Mouse (Mus musculus) intestine, embryonic 15.5 days (tissue): ENCODE results near the gene Rplp0. TPM values are rescaled to one million over a fixed set of nuclear protein-coding genes. Genes with fewer than 3 reads are reported as not detected.
"Not testable (repeated sequence)": the region's sequence is repeated elsewhere in the genome, so short reads cannot be mapped to it uniquely, and the experiment has no call there.

ENCODE experiments used
- ATAC-seq: fragments of 200-750 bp; cut with Nextera tagmentation; 2 replicates; pipeline ENCODE4 v1.8.0; 2017; ENCODE audit warnings: moderate TSS enrichment, moderate library complexity
- H3K27ac ChIP-seq: fragments of 300-500 bp; sonication (generic); 2 replicates; pipeline ENCODE4 v1.5.1; 2015; ENCODE audit warnings: mild to moderate bottlenecking, inconsistent platforms
- H3K27me3 ChIP-seq: fragments of 300-500 bp; sonication (generic); replicated peaks from 2 replicates; pipeline ENCODE4 v1.6.1; 2015; ENCODE audit warnings: inconsistent platforms
- H3K36me3 ChIP-seq: fragments of 300-500 bp; sonication (generic); 2 replicates; pipeline ENCODE4 v1.6.1; 2015; ENCODE audit warnings: inconsistent platforms
- H3K4me1 ChIP-seq: fragments of 300-500 bp; sonication (generic); replicated peaks from 2 replicates; pipeline ENCODE4 v1.6.1; 2015; ENCODE audit warnings: inconsistent platforms
- H3K4me2 ChIP-seq: fragments of 300-500 bp; sonication (generic); replicated peaks from 2 replicates; pipeline ENCODE4 v1.6.1; 2015; ENCODE audit warnings: mild to moderate bottlenecking, inconsistent platforms
- H3K4me3 ChIP-seq: fragments of 300-500 bp; sonication (generic); replicated peaks from 2 replicates; pipeline ENCODE4 v1.5.1; 2015; ENCODE audit warnings: inconsistent platforms
- H3K9ac ChIP-seq: fragments of 300-500 bp; sonication (generic); 2 replicates; pipeline ENCODE4 v1.6.1; 2015; ENCODE audit warnings: inconsistent platforms
- H3K9me3 ChIP-seq: fragments of 300-500 bp; sonication (generic); 2 replicates; pipeline ENCODE4 v1.6.1; 2016; ENCODE audit warnings: inconsistent platforms
- WGBS: fragments of 180-500 bp; shearing (Covaris S2); methylation state at CpG from one replicate; pipeline ENCODE4 v1.1.7; 2015; 5-methylcytosine and 5-hydroxymethylcytosine counted together
- polyA plus RNA-seq: library from polyadenylated mRNA; unstranded; fragments of >200 nt; fragmentation: Nextera tagmentation; extraction: Ambion mirVana; gene quantifications from 2 replicates; pipeline ENCODE4 v1.2.1, GENCODE M21; 2015

Rplp0 gene
- polyA plus RNA-seq, 1 experiment from 2014 or later: 1,607 TPM

- not testable (repeated sequence) for H3K4me1 ChIP-seq, ATAC-seq, H3K9ac ChIP-seq, H3K27me3 ChIP-seq, H3K27ac ChIP-seq, H3K4me2 ChIP-seq, H3K9me3 ChIP-seq, H3K4me3 ChIP-seq
- peaks cover 62% of the 10 kb centered on the region for H3K36me3 ChIP-seq
- 96% methylated on average over 4 of the region's 4 CpGs for WGBS
Measured at GRCm38 (mm10) chr5:115577686-115578085, 18.4 kb downstream of the Rplp0 start.

- Histone ChIP-seq H3K4me3 (no peak overlapping the region), H3K4me1 (no peaks in the 10 kb centered on the region), H3K9ac (no peak overlapping the region), H3K36me3 (peaks cover 72% of the 10 kb centered on the region), H3K9me3 (no peaks in the 10 kb centered on the region), H3K4me2 (no peak overlapping the region), H3K27ac (no peak overlapping the region), H3K27me3 (no peaks in the 10 kb centered on the region)
- 96% methylated on average over 14 of the region's 14 CpGs for WGBS
- no peak for ATAC-seq
Measured at GRCm38 (mm10) chr5:115578922-115579321, 19.7 kb downstream of the Rplp0 start.

DNA sequence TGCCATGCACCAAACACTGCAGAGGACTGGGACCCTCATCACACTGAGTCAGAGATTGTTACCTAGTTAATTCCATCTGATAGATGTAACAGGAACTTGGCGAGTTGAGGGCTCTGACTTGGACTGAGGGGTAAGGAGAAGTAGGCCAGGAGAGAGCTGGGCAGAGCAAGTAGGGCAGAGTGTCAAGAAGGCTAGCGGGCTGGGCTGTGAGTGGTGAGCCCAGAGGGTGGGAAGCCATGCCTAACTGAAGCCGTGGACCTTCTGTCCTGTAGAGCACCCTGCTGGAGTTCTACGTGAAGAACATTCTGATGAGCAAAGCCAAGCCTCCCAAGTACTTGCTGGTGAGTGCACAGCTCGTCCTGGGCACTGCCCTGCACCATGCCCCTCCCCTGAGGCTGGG lies 20.1 kb downstream of the Rplp0 start:
- no peak for ATAC-seq
- 86% methylated on average over 5 of the region's 5 CpGs for WGBS
- no peak overlapping the region for H3K27ac ChIP-seq
- H3K4me2 ChIP-seq: no peak overlapping the region
- no peaks in the 10 kb centered on the region for H3K27me3 ChIP-seq
- no peaks in the 10 kb centered on the region for H3K4me1 ChIP-seq
- H3K4me3 ChIP-seq: no peak overlapping the region
- H3K36me3 ChIP-seq: peaks cover 76% of the 10 kb centered on the region
- H3K9ac ChIP-seq: no peak overlapping the region
- no peaks in the 10 kb centered on the region for H3K9me3 ChIP-seq

GRCm38 (mm10) chr5:115580229-115581001 lies 21.1 kb downstream of the Rplp0 start:
- no peak for ATAC-seq
- Histone ChIP-seq H3K27me3 (no peaks in the 10 kb centered on the region), H3K36me3 (peaks cover 75% of the 10 kb centered on the region), H3K4me1 (no peaks in the 10 kb centered on the region), H3K4me2 (no peak overlapping the region), H3K9me3 (no peaks in the 10 kb centered on the region), H3K9ac (no peak overlapping the region), H3K27ac (no peak overlapping the region), H3K4me3 (no peak overlapping the region)
- 89% methylated on average over 14 of the region's 14 CpGs for WGBS

GRCm38 (mm10) chr5:115581662-115582061 lies 22.4 kb downstream of the Rplp0 start:
- H3K9ac ChIP-seq: no peak overlapping the region
- peaks cover 77% of the 10 kb centered on the region for H3K36me3 ChIP-seq
- WGBS: 89% methylated on average over 9 of the region's 9 CpGs
- no peak for ATAC-seq
- no peak overlapping the region for H3K4me3 ChIP-seq
- H3K27ac ChIP-seq: no peak overlapping the region
- H3K4me1 ChIP-seq: no peaks in the 10 kb centered on the region
- no peak overlapping the region for H3K4me2 ChIP-seq
- H3K9me3 ChIP-seq: no peaks in the 10 kb centered on the region
- H3K27me3 ChIP-seq: no peaks in the 10 kb centered on the region

GRCm38 (mm10) chr5:115585616-115586015 lies 26.3 kb downstream of the Rplp0 start:
- Histone ChIP-seq H3K9ac (no peak overlapping the region), H3K27ac (no peak overlapping the region), H3K27me3 (no peaks in the 10 kb centered on the region), H3K4me1 (no peaks in the 10 kb centered on the region), H3K4me3 (no peak overlapping the region), H3K36me3 (peaks cover 79% of the 10 kb centered on the region), H3K4me2 (no peak overlapping the region), H3K9me3 (no peaks in the 10 kb centered on the region)
- ATAC-seq: no peak
- 79% methylated on average over 12 of the region's 12 CpGs for WGBS

DNA sequence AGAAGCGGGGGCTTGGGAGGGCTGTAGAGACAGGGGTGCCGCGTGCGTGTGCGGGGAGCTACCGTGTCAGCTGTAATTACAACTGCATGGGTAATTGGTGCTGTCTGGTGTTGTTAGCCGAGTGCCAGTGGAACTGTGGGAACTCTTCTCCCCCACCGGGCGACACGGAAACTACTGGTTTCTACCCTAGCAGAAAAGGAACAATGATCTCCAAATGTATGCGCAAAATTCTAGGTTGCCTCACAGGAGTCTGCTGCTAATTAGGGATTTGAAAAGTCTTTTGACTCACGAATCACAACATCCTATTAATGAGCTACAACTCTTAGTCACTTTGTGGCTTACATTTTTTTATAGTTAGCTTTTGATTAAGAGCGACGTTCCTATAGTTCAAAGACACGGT lies 26.9 kb downstream of the Rplp0 start:
- Histone ChIP-seq H3K36me3 (peaks cover 73% of the 10 kb centered on the region), H3K27ac (no peak overlapping the region), H3K4me3 (no peak overlapping the region), H3K4me2 (no peak overlapping the region), H3K4me1 (no peaks in the 10 kb centered on the region), H3K9ac (no peak overlapping the region), H3K9me3 (no peaks in the 10 kb centered on the region), H3K27me3 (no peaks in the 10 kb centered on the region)
- no peak for ATAC-seq
- 91% methylated on average over 15 of the region's 15 CpGs for WGBS

- peaks cover 71% of the 10 kb centered on the region for H3K36me3 ChIP-seq
- H3K4me1 ChIP-seq: no peaks in the 10 kb centered on the region
- H3K9me3 ChIP-seq: no peaks in the 10 kb centered on the region
- ATAC-seq: no peak
- H3K4me3 ChIP-seq: no peak overlapping the region
- no peaks in the 10 kb centered on the region for H3K27me3 ChIP-seq
- 86% methylated on average over 2 of the region's 2 CpGs for WGBS
- H3K9ac ChIP-seq: no peak overlapping the region
- H3K4me2 ChIP-seq: no peak overlapping the region
- no peak overlapping the region for H3K27ac ChIP-seq
Measured at GRCm38 (mm10) chr5:115586780-115587179, 27.5 kb downstream of the Rplp0 start.

GRCm38 (mm10) chr5:115591028-115591427 lies 31.8 kb downstream of the Rplp0 start:
- no peaks in the 10 kb centered on the region for H3K9me3 ChIP-seq
- H3K4me3 ChIP-seq: no peak overlapping the region
- 76% methylated on average over 11 of the region's 11 CpGs for WGBS
- no peak overlapping the region for H3K9ac ChIP-seq
- H3K4me2 ChIP-seq: no peak overlapping the region
- H3K4me1 ChIP-seq: no peaks in the 10 kb centered on the region
- ATAC-seq: no peak
- no peaks in the 10 kb centered on the region for H3K27me3 ChIP-seq
- H3K27ac ChIP-seq: no peak overlapping the region
- peaks cover 74% of the 10 kb centered on the region for H3K36me3 ChIP-seq

GRCm38 (mm10) chr5:115591506-115591905 lies 32.2 kb downstream of the Rplp0 start:
- H3K4me1 ChIP-seq: no peaks in the 10 kb centered on the region
- H3K4me2 ChIP-seq: no peak overlapping the region
- no peak overlapping the region for H3K27ac ChIP-seq
- no peak overlapping the region for H3K9ac ChIP-seq
- 85% methylated on average over 2 of the region's 2 CpGs for WGBS
- no peak overlapping the region for H3K4me3 ChIP-seq
- no peaks in the 10 kb centered on the region for H3K9me3 ChIP-seq
- no peaks in the 10 kb centered on the region for H3K27me3 ChIP-seq
- H3K36me3 ChIP-seq: peaks cover 75% of the 10 kb centered on the region
- ATAC-seq: no peak

DNA sequence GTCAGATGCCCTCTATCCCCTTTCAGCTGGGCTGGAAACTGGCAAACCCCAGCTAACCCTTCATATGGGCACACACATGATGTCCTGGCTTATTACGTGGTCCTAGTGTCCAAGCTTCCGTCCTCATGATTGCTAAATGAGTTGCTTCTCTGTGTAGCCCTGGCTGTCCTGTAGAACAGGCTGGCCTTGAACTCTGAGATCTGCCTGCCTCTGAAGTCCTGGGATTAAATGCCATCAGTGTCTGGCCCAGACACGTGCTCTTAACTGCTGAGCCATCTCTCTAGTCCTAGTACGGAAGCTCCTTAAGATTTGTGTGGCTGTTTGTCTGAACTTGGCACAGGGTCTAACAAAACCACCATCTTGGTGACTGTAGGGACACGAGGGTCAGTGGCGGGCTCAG lies 44.3 kb downstream of the Rplp0 start:
- peaks cover 49% of the 10 kb centered on the region for H3K36me3 ChIP-seq
- 94% methylated on average over 6 of the region's 6 CpGs for WGBS

DNA sequence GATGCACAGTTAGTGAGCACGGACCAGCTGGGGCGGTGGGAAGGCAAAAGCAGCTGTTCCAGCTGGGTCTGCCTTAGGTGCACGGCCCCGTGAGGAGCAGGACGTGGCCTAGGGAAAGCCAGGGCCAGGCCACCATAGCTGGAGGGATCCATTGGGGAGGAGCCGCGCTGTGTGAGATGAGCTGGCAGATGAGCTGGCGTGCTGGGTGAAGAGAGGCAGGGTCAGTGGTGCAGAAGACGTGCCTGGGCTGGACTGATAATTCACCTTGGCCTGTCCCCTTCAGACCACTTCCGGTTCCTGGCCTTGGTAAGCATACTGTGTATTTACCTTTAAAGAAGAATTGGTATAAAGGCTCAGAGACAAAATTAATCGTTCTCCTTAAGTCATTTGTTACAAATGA lies 52.3 kb downstream of the Rplp0 start:
- Histone ChIP-seq H3K27me3 (no peaks in the 10 kb centered on the region), H3K4me1 (no peaks in the 10 kb centered on the region), H3K4me2 (no peak overlapping the region), H3K9me3 (no peaks in the 10 kb centered on the region), H3K4me3 (no peak overlapping the region), H3K27ac (no peak overlapping the region), H3K36me3 (peaks cover 66% of the 10 kb centered on the region), H3K9ac (no peak overlapping the region)
- WGBS: 94% methylated on average over 11 of the region's 11 CpGs
- no peak for ATAC-seq

More for the DNA sequence above, 44.3 kb downstream of the Rplp0 start:
- no peak overlapping the region for H3K9ac ChIP-seq
- H3K4me1 ChIP-seq: no peaks in the 10 kb centered on the region
- no peaks in the 10 kb centered on the region for H3K9me3 ChIP-seq
- H3K4me3 ChIP-seq: no peak overlapping the region
- H3K4me2 ChIP-seq: no peak overlapping the region
- no peak for ATAC-seq
- no peaks in the 10 kb centered on the region for H3K27me3 ChIP-seq
- no peak overlapping the region for H3K27ac ChIP-seq
